In genomic region chr1:86156075-86156474, GRCm38 (mm10) we compare ENCODE assay signal across 16 mouse cellular contexts. TPM values are rescaled to one million over a fixed set of nuclear protein-coding genes. Genes with fewer than 3 reads are reported as not detected.
DNase-seq lines count a peak whose midpoint lies in the region; ATAC-seq and TF ChIP-seq lines count a peak whose summit lies in the region.
"Had no signal": no experiment of that assay in that cellular context is flagged by ENCODE, and none has a peak within 500 bp of the region (broad histone marks: within the 10 kb centered on the region; RNA-seq: fewer than 3 reads in every experiment).

No protein-coding gene starts in this region.

- TF ChIP-seq CTCF in heart, postnatal 0 days (IDR thresholded peaks at IDR 0.05; ENCODE audit: low read depth) = no peak
- no peak for TF ChIP-seq CTCF in forebrain, postnatal 0 days (IDR thresholded peaks at IDR 0.05; ENCODE audit: low read depth)

- no peaks in the 10 kb centered on the region for H3K27me3 ChIP-seq in heart, postnatal 0 days (ENCODE audit: control insufficient read depth, insufficient read depth, low read length)
- H3K27me3 ChIP-seq in midbrain, embryonic 12.5 days = no peaks in the 10 kb centered on the region
- no peaks in the 10 kb centered on the region for H3K27me3 ChIP-seq in midbrain, embryonic 14.5 days (ENCODE audit: control insufficient read depth, insufficient read depth, low read length)
- no peaks in the 10 kb centered on the region for H3K27me3 ChIP-seq in forebrain, postnatal 0 days (ENCODE audit: insufficient read depth, low read length)
- no peaks in the 10 kb centered on the region for H3K27me3 ChIP-seq in midbrain, embryonic 16.5 days (ENCODE audit: control insufficient read depth, insufficient read depth, low read depth, low read length)

- no peaks in the 10 kb centered on the region for H3K9me3 ChIP-seq in heart, postnatal 0 days (replicated peaks; ENCODE audit: control insufficient read depth, low read length)
- H3K9me3 ChIP-seq in midbrain, embryonic 12.5 days = no peaks in the 10 kb centered on the region
- no peaks in the 10 kb centered on the region for H3K9me3 ChIP-seq in midbrain, embryonic 14.5 days (ENCODE audit: control insufficient read depth, low read length)
- no peaks in the 10 kb centered on the region for H3K9me3 ChIP-seq in forebrain, postnatal 0 days (ENCODE audit: low read length)
- no peaks in the 10 kb centered on the region for H3K9me3 ChIP-seq in midbrain, embryonic 16.5 days (replicated peaks; ENCODE audit: control insufficient read depth, low read length, poor library complexity, severe bottlenecking)

- no peak for TF ChIP-seq EP300 in heart, postnatal 0 days (IDR thresholded peaks at IDR 0.05; ENCODE audit: low read depth)

- intact Hi-C loops in heart, postnatal 25 days (cut with DNase I) = loop anchor here (10.0 kb wide), 1 partner anchor 91 kb away; the partner anchor contains the start of gene Psmd1

- peaks cover 16% of the 10 kb centered on the region for H3K36me3 ChIP-seq in heart, postnatal 0 days (replicated peaks; ENCODE audit: control insufficient read depth, insufficient read depth, low read length)
- H3K36me3 ChIP-seq in midbrain, embryonic 12.5 days = peaks cover 15% of the 10 kb centered on the region
- H3K36me3 ChIP-seq in midbrain, embryonic 14.5 days (ENCODE audit: control insufficient read depth, insufficient read depth, low read length) = peaks cover 31% of the 10 kb centered on the region
- peaks cover 25% of the 10 kb centered on the region for H3K36me3 ChIP-seq in forebrain, postnatal 0 days (ENCODE audit: insufficient read depth)
- H3K36me3 ChIP-seq in midbrain, embryonic 16.5 days (ENCODE audit: control insufficient read depth, insufficient read depth, low read length) = peaks cover 5% of the 10 kb centered on the region; the same call in 1 of the 2 replicates

- WGBS in heart, postnatal 0 days = 74% methylated on average over 3 of the region's 3 CpGs
- 81% methylated on average over 3 of the region's 3 CpGs for WGBS in midbrain, embryonic 12.5 days
- WGBS in midbrain, embryonic 14.5 days = 83% methylated on average over 3 of the region's 3 CpGs
- WGBS in forebrain, postnatal 0 days = 88% methylated on average over 3 of the region's 3 CpGs
- 86% methylated on average over 3 of the region's 3 CpGs for WGBS in midbrain, embryonic 16.5 days

- no peak overlapping the region for H3K4me3 ChIP-seq in heart, postnatal 0 days (ENCODE audit: low read depth, low read length)
- H3K4me3 ChIP-seq in midbrain, embryonic 12.5 days = no peak overlapping the region
- H3K4me3 ChIP-seq in midbrain, embryonic 14.5 days (replicated peaks; ENCODE audit: low read depth, low read length) = no peak overlapping the region
- no peak overlapping the region for H3K4me3 ChIP-seq in forebrain, postnatal 0 days (ENCODE audit: low read depth, low read length)
- no peak overlapping the region for H3K4me3 ChIP-seq in midbrain, embryonic 16.5 days (ENCODE audit: low read depth, low read length)

- DNase-seq in heart, postnatal 0 days (ENCODE audit: low spot score) = no peak
- no peak for DNase-seq in heart, postnatal 25 days (ENCODE audit: low spot score)
- no peak for DNase-seq in midbrain, embryonic 14.5 days
- no peak for DNase-seq in forebrain, postnatal 0 days
- no peak for DNase-seq in frontal cortex, postnatal 10 days (ENCODE audit: low spot score in 2 of 2)
- DNase-seq in retina, embryonic 14.5 days (ENCODE audit: low spot score) = no peak
- DNase-seq: cerebellum, adult 2 months; heart, adult 18-20 months; kidney, postnatal 10 days; left cerebral cortex, postnatal 4 days; lung, postnatal 14 days; thymus, adult 18-20 months had no signal

- H3K4me2 ChIP-seq in heart, postnatal 0 days (ENCODE audit: low read depth, low read length) = no peak overlapping the region
- peak overlapping the region; percentile 84; the same call in 1 of the 2 replicates for H3K4me2 ChIP-seq in midbrain, embryonic 12.5 days (replicated peaks)
- H3K4me2 ChIP-seq in midbrain, embryonic 14.5 days (ENCODE audit: low read length) = no peak overlapping the region
- no peak overlapping the region for H3K4me2 ChIP-seq in forebrain, postnatal 0 days (ENCODE audit: low read depth)
- no peak overlapping the region for H3K4me2 ChIP-seq in midbrain, embryonic 16.5 days (ENCODE audit: low read length)

- ATAC-seq in heart, postnatal 0 days (ENCODE audit: insufficient read depth, low read depth) = no peak
- ATAC-seq in midbrain, embryonic 12.5 days (ENCODE audit: low FRiP score, low read depth) = no peak
- ATAC-seq in midbrain, embryonic 14.5 days (ENCODE audit: low FRiP score, low TSS enrichment) = no peak
- ATAC-seq in forebrain, postnatal 0 days = no peak
- ATAC-seq in midbrain, embryonic 16.5 days = no peak
- ATAC-seq: CD4-positive, CD25-positive, alpha-beta regulatory T cell, adult 4 months had no signal

- H3K9ac ChIP-seq in heart, postnatal 0 days (replicated peaks; ENCODE audit: low read depth, low read length) = 0 out of 2 replicates have a peak overlapping the region, but pooled peaks have one; percentile 30
- H3K9ac ChIP-seq in midbrain, embryonic 12.5 days (replicated peaks) = peak overlapping the region; percentile 82; the same call in 1 of the 2 replicates
- no peak overlapping the region for H3K9ac ChIP-seq in midbrain, embryonic 14.5 days (replicated peaks; ENCODE audit: low read length)
- H3K9ac ChIP-seq in forebrain, postnatal 0 days = peak overlapping the region; percentile 73; the same call in 1 of the 2 replicates
- 0 out of 2 replicates have a peak overlapping the region, but pooled peaks have one; percentile 84 for H3K9ac ChIP-seq in midbrain, embryonic 16.5 days (ENCODE audit: low read depth, low read length)

- no peak overlapping the region for H3K27ac ChIP-seq in heart, postnatal 0 days (ENCODE audit: low read depth)
- no peak overlapping the region for H3K27ac ChIP-seq in midbrain, embryonic 12.5 days (replicated peaks)
- no peak overlapping the region for H3K27ac ChIP-seq in midbrain, embryonic 14.5 days (replicated peaks; ENCODE audit: low read depth, low read length)
- no peak overlapping the region for H3K27ac ChIP-seq in forebrain, postnatal 0 days (ENCODE audit: low read depth, low read length)
- H3K27ac ChIP-seq in midbrain, embryonic 16.5 days (ENCODE audit: low read length) = no peak overlapping the region
- H3K27ac ChIP-seq: hindbrain, embryonic 14.5 days had no signal

- peaks cover 5% of the 10 kb centered on the region; the same call in 1 of the 2 replicates for H3K4me1 ChIP-seq in heart, postnatal 0 days (ENCODE audit: control insufficient read depth, insufficient read depth)
- peaks cover 14% of the 10 kb centered on the region for H3K4me1 ChIP-seq in midbrain, embryonic 12.5 days
- H3K4me1 ChIP-seq in midbrain, embryonic 14.5 days (ENCODE audit: control insufficient read depth, insufficient read depth, low read length) = peaks cover 12% of the 10 kb centered on the region
- peaks cover 7% of the 10 kb centered on the region for H3K4me1 ChIP-seq in forebrain, postnatal 0 days (ENCODE audit: insufficient read depth)
- peaks cover 14% of the 10 kb centered on the region for H3K4me1 ChIP-seq in midbrain, embryonic 16.5 days (ENCODE audit: control insufficient read depth, insufficient read depth, low read length)

RNA-seq across cellular contexts. Expression of gene Armc9, which starts 1.5 kb away (rescaled TPM):
- 1.5 and 2.7 TPM in 2 replicates for total RNA-seq in heart, postnatal 0 days (2014; rRNA removed; ENCODE audit: low replicate concordance)
- polyA plus RNA-seq in heart, postnatal 0 days (2015; fragmentation: Nextera tagmentation; extraction: Ambion mirVana) = 5.1 and 5.9 TPM in 2 replicates
- total RNA-seq in heart, postnatal 25 days (2021) = 1 to 10 TPM; 3.2 to 3.4 TPM
- 37.9 and 41.2 TPM in 2 replicates for polyA plus RNA-seq in midbrain, embryonic 12.5 days (2016; fragmentation: Nextera tagmentation; extraction: Ambion mirVana)
- 29.1 and 37.8 TPM in 2 replicates for polyA plus RNA-seq in midbrain, embryonic 14.5 days (2014; fragmentation: Nextera tagmentation; extraction: Ambion mirVana)
- 25.9 and 29.1 TPM in 2 replicates for total RNA-seq in forebrain, postnatal 0 days (2014; rRNA removed)
- polyA plus RNA-seq in forebrain, postnatal 0 days (2015; fragmentation: Nextera tagmentation; extraction: Ambion mirVana) = 30.8 and 35.2 TPM in 2 replicates
- 40.8 and 41.3 TPM in 2 replicates for polyA plus RNA-seq in midbrain, embryonic 16.5 days (2015; fragmentation: Nextera tagmentation; extraction: Ambion mirVana)

RNA-seq across cellular contexts. Expression of gene Gm21972, which starts 22.6 kb away (rescaled TPM):
- not detected in 2 replicates for total RNA-seq in heart, postnatal 0 days (2014; rRNA removed; ENCODE audit: low replicate concordance)
- not detected in 2 replicates for polyA plus RNA-seq in heart, postnatal 0 days (2015; fragmentation: Nextera tagmentation; extraction: Ambion mirVana)
- total RNA-seq in heart, postnatal 25 days (2021) = under 1 TPM; 0.65 to 0.95 TPM
- polyA plus RNA-seq in midbrain, embryonic 12.5 days (2016; fragmentation: Nextera tagmentation; extraction: Ambion mirVana) = not detected in 2 replicates
- 0.50 and 0.62 TPM in 2 replicates for polyA plus RNA-seq in midbrain, embryonic 14.5 days (2014; fragmentation: Nextera tagmentation; extraction: Ambion mirVana)
- 1.5 and 1.8 TPM in 2 replicates for total RNA-seq in forebrain, postnatal 0 days (2014; rRNA removed)
- polyA plus RNA-seq in forebrain, postnatal 0 days (2015; fragmentation: Nextera tagmentation; extraction: Ambion mirVana) = 0.52 and 0.54 TPM in 2 replicates
- 0.79 TPM in 1 of 2 replicates, not detected in the other for polyA plus RNA-seq in midbrain, embryonic 16.5 days (2015; fragmentation: Nextera tagmentation; extraction: Ambion mirVana)
- polyA plus RNA-seq: CD4-positive, CD25-positive, alpha-beta regulatory T cell, adult 4 months had no signal

RNA-seq across cellular contexts. Expression of gene Htr2b, which starts 44.3 kb away (rescaled TPM):
- total RNA-seq in heart, postnatal 0 days (2014; rRNA removed; ENCODE audit: low replicate concordance) = not detected in 2 replicates
- polyA plus RNA-seq in heart, postnatal 0 days (2015; fragmentation: Nextera tagmentation; extraction: Ambion mirVana) = 0.11 and 0.25 TPM in 2 replicates
- total RNA-seq in heart, postnatal 25 days (2021) = under 1 TPM; 0.10 to 0.20 TPM
- 0.29 and 0.33 TPM in 2 replicates for polyA plus RNA-seq in midbrain, embryonic 12.5 days (2016; fragmentation: Nextera tagmentation; extraction: Ambion mirVana)
- 0.24 and 0.59 TPM in 2 replicates for polyA plus RNA-seq in midbrain, embryonic 14.5 days (2014; fragmentation: Nextera tagmentation; extraction: Ambion mirVana)
- 0.08 TPM in 1 of 2 replicates, not detected in the other for total RNA-seq in forebrain, postnatal 0 days (2014; rRNA removed)
- polyA plus RNA-seq in forebrain, postnatal 0 days (2015; fragmentation: Nextera tagmentation; extraction: Ambion mirVana) = 0.22 TPM in 1 of 2 replicates, not detected in the other
- 0.13 and 0.29 TPM in 2 replicates for polyA plus RNA-seq in midbrain, embryonic 16.5 days (2015; fragmentation: Nextera tagmentation; extraction: Ambion mirVana)
- total RNA-seq: left cerebral cortex, postnatal 4 days had no signal
- polyA plus RNA-seq: cerebellum, adult 2 months had no signal
